Mouse (Mus musculus): ENCODE measurements around the gene Tfe3. TPM values are rescaled to one million over a fixed set of nuclear protein-coding genes. Genes with fewer than 3 reads are reported as not detected.
A peak's percentile ranks its signal among the peaks of the same experiment; 100 is the strongest.

Gene Tfe3
- polyA plus RNA-seq, 1 experiment from 2014 or later = 19.1 TPM

MicroRNA genes within 50 kb of the gene (microRNA counts, 519-probe panel; counts per million panel counts)
- microRNA mmu-miR-1198 = 1,839 counts per million, percentile 16 among the panel's probes with 10 or more counts

Small RNAs within 50 kb of the gene (microRNA-seq; reads per million reads assigned to microRNA genes)
- gene Mir1198 = 18.9 reads per million, percentile 33 among the genes with 10 or more reads in this experiment

Other genes with a start within 250 kb of the Tfe3 start
- gene Foxp3, start 188.9 kb upstream of the Tfe3 start, polyA plus RNA-seq (2015; fragmentation: Nextera tagmentation; extraction: Ambion mirVana) = 0.06 and 0.12 TPM in 2 replicates
- gene Ppp1r3f, start 188.3 kb upstream of the Tfe3 start, polyA plus RNA-seq (2015; fragmentation: Nextera tagmentation; extraction: Ambion mirVana) = 1.2 and 1.8 TPM in 2 replicates
- 20.8 and 23.0 TPM in 2 replicates for gene Ccdc22, start 157.0 kb upstream of the Tfe3 start, polyA plus RNA-seq (2015; fragmentation: Nextera tagmentation; extraction: Ambion mirVana)
- gene Cacna1f, start 155.5 kb upstream of the Tfe3 start, polyA plus RNA-seq (2015; fragmentation: Nextera tagmentation; extraction: Ambion mirVana) = not detected in 2 replicates
- gene Syp, start 124.1 kb upstream of the Tfe3 start, polyA plus RNA-seq (2015; fragmentation: Nextera tagmentation; extraction: Ambion mirVana) = 0.95 and 1.4 TPM in 2 replicates
- gene Prickle3, start 105.3 kb upstream of the Tfe3 start, polyA plus RNA-seq (2015; fragmentation: Nextera tagmentation; extraction: Ambion mirVana) = 10.0 and 10.5 TPM in 2 replicates
- gene Plp2, start 91.2 kb upstream of the Tfe3 start, polyA plus RNA-seq (2015; fragmentation: Nextera tagmentation; extraction: Ambion mirVana) = 142 and 150 TPM in 2 replicates
- gene Magix, start 81.3 kb upstream of the Tfe3 start, polyA plus RNA-seq (2015; fragmentation: Nextera tagmentation; extraction: Ambion mirVana) = 0.60 and 1.1 TPM in 2 replicates
- 33.2 and 33.5 TPM in 2 replicates for gene Gpkow, start 65.4 kb upstream of the Tfe3 start, polyA plus RNA-seq (2015; fragmentation: Nextera tagmentation; extraction: Ambion mirVana)
- gene Wdr45, start 48.2 kb upstream of the Tfe3 start, polyA plus RNA-seq (2015; fragmentation: Nextera tagmentation; extraction: Ambion mirVana) = 31.5 and 35.3 TPM in 2 replicates
- not detected in 2 replicates for gene Gm45208, start 40.3 kb upstream of the Tfe3 start, polyA plus RNA-seq (2015; fragmentation: Nextera tagmentation; extraction: Ambion mirVana)
- gene Praf2, start 34.1 kb upstream of the Tfe3 start, polyA plus RNA-seq (2015; fragmentation: Nextera tagmentation; extraction: Ambion mirVana) = 32.4 and 34.0 TPM in 2 replicates
- 4.1 and 8.5 TPM in 2 replicates for gene Ccdc120, start 11.7 kb upstream of the Tfe3 start, polyA plus RNA-seq (2015; fragmentation: Nextera tagmentation; extraction: Ambion mirVana)
- 29.8 and 30.7 TPM in 2 replicates for gene Gripap1, start 27.2 kb downstream of the Tfe3 start, polyA plus RNA-seq (2015; fragmentation: Nextera tagmentation; extraction: Ambion mirVana)
- gene Kcnd1, start 59.7 kb downstream of the Tfe3 start, polyA plus RNA-seq (2015; fragmentation: Nextera tagmentation; extraction: Ambion mirVana) = 0.46 and 0.54 TPM in 2 replicates
- gene Otud5, start 78.8 kb downstream of the Tfe3 start, polyA plus RNA-seq (2015; fragmentation: Nextera tagmentation; extraction: Ambion mirVana) = 27.1 and 27.4 TPM in 2 replicates
- gene Pim2, start 115.7 kb downstream of the Tfe3 start, polyA plus RNA-seq (2015; fragmentation: Nextera tagmentation; extraction: Ambion mirVana) = 6.1 and 6.4 TPM in 2 replicates
- gene Slc35a2, start 121.5 kb downstream of the Tfe3 start, polyA plus RNA-seq (2015; fragmentation: Nextera tagmentation; extraction: Ambion mirVana) = 28.9 and 30.5 TPM in 2 replicates
- 74.7 and 82.7 TPM in 2 replicates for gene Pqbp1, start 136.7 kb downstream of the Tfe3 start, polyA plus RNA-seq (2015; fragmentation: Nextera tagmentation; extraction: Ambion mirVana)
- gene Timm17b, start 136.8 kb downstream of the Tfe3 start, polyA plus RNA-seq (2015; fragmentation: Nextera tagmentation; extraction: Ambion mirVana) = 114 and 122 TPM in 2 replicates
- gene Gm10491, start 145.3 kb downstream of the Tfe3 start, polyA plus RNA-seq (2015; fragmentation: Nextera tagmentation; extraction: Ambion mirVana) = not detected in 2 replicates
- not detected in 2 replicates for gene Gm10490, start 147.0 kb downstream of the Tfe3 start, polyA plus RNA-seq (2015; fragmentation: Nextera tagmentation; extraction: Ambion mirVana)
- gene Pcsk1n, start 157.3 kb downstream of the Tfe3 start, polyA plus RNA-seq (2015; fragmentation: Nextera tagmentation; extraction: Ambion mirVana) = 0.32 and 0.42 TPM in 2 replicates
- not detected in 2 replicates for gene Eras, start 166.0 kb downstream of the Tfe3 start, polyA plus RNA-seq (2015; fragmentation: Nextera tagmentation; extraction: Ambion mirVana)
- 26.1 and 26.7 TPM in 2 replicates for gene Hdac6, start 185.3 kb downstream of the Tfe3 start, polyA plus RNA-seq (2015; fragmentation: Nextera tagmentation; extraction: Ambion mirVana)
- gene Gata1, start 215.5 kb downstream of the Tfe3 start, polyA plus RNA-seq (2015; fragmentation: Nextera tagmentation; extraction: Ambion mirVana) = 1.1 and 1.4 TPM in 2 replicates

Measured in heart, embryonic 16.5 days (tissue).